Mouse (Mus musculus) embryo, embryonic 10 days (tissue): Measurements from ENCODE around the gene Krtap10-10.
"Not testable (repeated sequence)": the region's sequence is repeated elsewhere in the genome, so short reads cannot be mapped to it uniquely, and the experiment has no call there.

Source experiments
- DNase-seq: peaks from one replicate; pipeline ENCODE4 v3.0.0-alpha.2; 2015; ENCODE audit warnings: low spot score

Krtap10-10 gene

DNA sequence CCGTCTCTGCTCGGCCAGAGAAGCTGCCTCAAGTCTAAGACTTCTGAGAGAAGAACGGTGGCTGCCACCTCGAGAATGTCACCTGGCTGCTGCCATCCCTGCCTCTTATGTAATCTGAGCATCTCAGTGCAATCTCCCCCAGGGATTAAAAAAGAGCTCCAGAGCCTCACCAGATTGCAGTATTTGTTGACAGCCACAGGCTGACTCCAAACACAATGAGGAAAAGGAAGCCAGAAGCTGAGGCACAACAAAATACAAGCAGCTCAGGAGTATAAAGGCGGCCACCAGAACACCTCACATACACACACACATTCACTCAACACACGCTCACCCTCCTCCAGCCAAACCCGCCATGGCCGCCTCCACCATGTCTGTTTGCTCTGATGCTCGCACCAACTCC is at the start of gene Krtap10-10:
Krtap10-10 (plus strand) TSS at position 301 of the 400 bp plus-strand sequence.
- DNase-seq, result no peak

DNA sequence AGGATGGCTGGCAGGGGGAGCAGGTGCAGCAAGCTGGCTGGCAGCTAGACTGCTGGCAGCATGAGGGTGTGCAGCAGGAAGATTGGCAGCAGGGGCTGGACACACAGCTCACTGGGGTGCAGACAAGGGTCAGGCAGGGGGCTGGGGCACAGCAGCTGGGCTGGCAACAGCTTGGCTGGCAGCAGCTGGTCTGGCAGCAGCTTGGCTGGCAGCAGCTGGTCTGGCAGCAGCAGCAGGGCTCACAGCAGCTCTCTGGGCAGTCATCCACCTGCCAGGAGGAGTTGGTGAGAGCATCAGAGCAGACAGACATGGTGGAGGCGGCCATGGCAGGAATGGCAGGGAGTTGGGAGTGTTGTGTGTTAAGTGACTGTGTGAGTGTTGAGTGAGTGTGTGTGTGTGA is 47.9 kb upstream of the Krtap10-10 start, which contains the start of gene Gm7137:
Gm7137 (minus strand) TSS at position 325 of the 400 bp plus-strand sequence.
- not testable (repeated sequence) for DNase-seq

DNA sequence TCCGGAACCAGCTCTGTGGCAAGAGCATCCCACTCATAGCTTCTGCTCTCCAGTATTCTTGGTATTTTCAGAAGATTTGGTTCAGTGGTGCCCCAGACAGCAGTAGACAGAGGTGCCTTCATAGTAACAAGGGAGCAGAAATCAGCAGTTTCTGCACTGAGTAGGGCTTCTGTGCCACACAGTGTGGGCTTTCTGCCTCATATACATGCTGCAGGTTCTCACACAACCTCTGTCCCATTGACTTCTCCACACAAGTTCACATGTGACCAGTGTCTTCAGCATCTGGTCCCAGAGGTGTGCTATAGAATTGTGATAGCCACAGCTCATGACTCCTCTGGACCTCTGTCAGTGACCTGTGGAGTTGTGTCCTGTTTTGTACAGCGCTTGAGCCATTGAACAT is 47.1 kb upstream of the Krtap10-10 start:
- DNase-seq, result no peak

DNA sequence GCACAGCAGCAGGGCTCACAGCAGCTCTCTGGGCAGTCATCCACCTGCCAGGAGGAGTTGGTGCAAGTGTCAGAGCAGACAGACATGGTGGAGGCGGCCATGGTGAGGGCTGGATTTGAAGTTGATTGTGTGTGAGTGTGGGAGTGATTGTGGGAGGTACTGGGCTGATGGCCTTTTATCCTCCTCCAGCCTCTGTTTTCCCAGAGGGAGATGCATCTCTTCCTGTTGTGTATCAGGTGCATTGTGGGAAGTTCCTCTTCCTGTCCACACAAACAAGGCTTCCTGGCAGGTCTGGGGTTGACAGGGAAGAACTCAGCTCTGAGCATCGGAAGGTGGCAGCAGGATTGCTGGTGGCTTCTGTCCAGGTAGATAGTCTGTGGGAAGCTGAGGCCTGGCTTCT is 40.8 kb upstream of the Krtap10-10 start, which contains the start of gene Gm9639:
Gm9639 (minus strand) TSS at position 101 of the 400 bp plus-strand sequence.
- DNase-seq, result no peak

DNA sequence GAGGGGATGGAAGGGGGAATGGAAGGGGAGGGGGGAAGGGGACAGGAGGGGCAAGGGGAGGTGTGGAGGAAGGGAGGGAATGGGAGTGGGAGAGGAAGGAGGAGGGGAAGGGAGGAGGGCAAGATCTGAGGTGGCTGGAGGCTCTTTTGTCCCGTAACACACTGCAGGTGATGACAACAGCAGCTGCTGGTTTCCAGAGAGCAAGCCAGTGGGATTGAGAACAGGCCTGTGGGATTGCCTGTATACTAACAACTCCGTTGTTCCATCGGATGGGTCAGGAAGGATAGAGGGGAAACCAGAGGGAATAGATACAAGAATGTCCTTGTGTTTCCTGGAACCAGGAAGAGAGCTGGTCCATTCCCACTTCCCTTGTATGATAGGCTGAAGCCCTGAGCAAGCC is 38.1 kb upstream of the Krtap10-10 start:
- no peak for DNase-seq

DNA sequence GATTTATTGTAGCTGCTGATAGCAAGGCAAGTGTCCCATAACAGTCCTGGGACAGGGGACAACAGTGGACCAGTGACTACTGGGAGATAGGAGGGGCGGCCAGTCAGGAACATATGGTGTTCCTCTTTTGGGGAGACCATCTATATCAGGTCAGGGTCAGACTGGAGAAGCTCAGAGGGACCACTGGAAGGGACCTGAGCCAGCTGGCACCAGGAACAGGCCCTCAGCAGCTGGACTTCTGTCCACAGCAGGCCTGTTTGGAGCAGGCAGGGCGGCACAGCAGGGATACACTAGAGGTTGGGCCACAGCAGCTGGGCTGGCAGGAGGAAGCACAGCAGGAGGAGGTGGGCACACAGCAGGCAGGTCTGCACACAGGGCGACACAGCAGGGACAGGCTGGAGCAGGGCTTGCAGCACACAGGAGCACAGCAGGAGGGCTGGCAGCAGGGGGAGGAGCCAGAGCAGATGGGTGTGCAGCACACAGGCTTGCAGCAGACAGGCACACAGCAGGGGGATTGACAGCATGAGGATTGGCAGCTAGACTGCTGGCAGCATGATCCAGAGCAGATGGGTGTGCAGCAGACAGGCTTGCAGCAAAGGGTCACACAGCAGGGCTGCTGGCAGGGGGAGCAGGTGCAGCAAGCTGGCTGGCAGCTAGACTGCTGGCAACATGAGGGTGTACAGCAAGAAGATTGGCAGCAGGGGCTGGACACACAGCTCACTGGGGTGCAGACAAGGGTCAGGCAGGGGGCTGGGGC is 37.4 kb upstream of the Krtap10-10 start:
- DNase-seq, result not testable (repeated sequence)

DNA sequence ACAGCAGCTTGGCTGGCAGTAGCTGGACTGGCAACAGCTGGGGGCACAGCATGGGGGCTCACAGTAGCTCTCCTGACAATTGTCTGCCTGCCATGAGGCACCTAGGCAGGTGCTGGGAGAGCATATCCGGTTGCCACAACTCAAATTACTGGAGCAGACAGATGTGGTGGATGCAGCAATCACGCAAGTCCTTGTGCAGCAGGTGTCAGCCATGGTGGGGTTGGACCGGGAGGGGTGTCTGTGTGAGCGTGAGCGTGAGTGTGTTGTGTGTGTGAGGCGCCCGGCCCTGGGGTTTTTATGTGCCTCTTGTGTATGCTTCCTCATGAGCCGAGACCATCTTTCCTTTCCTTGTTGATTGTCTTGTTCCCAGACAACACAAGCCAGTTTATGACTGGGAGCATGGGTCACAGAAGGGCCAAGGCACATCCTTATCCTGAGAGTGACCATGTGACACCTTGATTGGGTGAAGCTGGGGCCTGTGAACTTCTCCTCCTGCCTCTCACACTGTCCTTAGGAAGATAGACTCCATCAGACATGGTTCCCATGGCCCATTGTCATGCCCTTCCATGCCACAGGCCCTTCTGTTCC is 36.7 kb upstream of the Krtap10-10 start, which contains the start of gene Gm19668:
Gm19668 (minus strand) TSS at position 213 of the 588 bp plus-strand sequence.
- no peak for DNase-seq

DNA sequence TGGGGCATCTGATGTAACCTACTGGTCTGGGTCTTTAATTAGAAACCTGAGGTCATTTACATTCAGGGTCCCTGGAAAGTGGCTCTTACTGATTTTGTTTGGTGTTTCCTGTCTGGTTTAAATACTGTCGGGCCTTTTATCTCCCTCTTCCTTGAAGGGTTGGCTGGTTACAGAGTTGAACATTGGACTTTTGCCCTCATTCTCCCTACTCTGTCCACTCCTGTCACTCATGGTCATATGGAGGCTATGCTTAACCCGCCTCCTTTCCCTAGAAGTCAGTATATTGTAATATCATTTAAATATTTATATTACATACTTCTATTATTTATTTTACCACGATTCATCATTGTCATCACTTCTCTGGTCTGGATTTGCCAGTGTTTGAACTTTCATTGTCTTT is 31.7 kb upstream of the Krtap10-10 start:
- no peak for DNase-seq

DNA sequence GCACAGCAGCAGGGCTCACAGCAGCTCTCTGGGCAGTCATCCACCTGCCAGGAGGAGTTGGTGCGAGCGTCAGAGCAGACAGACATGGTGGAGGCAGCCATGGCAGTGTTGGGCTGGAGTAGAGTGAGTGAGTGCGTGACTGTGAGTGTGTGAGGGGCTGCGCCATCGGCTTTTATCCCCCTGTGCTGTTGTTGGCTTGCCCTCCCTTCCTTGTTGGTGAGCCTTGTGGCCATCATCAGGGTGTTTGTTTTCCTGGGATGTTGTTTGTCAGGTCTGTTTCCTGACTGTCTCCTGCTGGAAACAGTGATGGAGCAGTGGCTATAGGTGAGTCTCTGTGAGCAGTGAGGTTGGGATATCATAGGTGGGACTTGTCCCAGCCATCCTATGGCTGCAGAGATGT is 24.0 kb upstream of the Krtap10-10 start, which contains the start of gene Gm9507:
Gm9507 (minus strand) TSS at position 101 of the 400 bp plus-strand sequence.
- DNase-seq, result no peak

DNA sequence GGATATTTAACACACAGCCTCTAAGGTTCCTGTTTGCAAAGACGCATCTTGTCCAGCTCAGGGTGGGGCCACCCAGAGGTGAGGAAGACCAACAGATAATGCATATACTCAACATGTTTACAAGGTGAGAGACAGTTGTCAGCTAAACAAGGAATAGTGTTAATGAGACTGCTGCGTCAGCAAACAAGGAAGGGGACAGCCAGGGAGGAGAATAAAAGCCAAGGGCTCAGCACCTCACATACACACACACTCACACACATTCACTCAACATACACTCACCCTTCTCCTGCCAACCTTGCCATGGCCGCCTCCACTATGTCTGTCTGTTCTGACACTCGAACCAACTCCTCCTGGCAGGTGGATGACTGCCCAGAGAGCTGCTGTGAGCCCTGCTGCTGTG is 21.4 kb upstream of the Krtap10-10 start, which contains the start of gene Gm2696:
Gm2696 (plus strand) TSS at position 301 of the 400 bp plus-strand sequence.
- DNase-seq, result no peak

DNA sequence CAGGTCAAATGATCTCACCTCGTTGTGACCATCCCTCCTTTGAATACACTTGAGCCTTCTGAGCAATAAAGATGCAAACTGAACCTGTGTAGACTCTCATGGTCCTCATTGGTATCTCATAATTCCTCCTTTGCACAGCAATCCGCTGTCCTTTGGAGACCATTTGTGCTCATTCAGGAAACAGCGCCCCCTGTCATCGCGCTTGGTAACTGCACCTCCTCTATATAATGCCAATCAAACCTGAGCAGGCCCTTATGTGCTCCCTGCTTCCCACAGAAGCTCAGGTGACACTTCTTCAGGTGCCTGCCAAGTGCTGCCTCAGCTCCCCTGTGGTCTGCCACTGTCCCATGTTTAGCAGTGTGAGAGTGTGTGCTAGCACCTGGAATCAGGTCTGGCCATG is 20.2 kb upstream of the Krtap10-10 start:
- DNase-seq, result peak; percentile 51

DNA sequence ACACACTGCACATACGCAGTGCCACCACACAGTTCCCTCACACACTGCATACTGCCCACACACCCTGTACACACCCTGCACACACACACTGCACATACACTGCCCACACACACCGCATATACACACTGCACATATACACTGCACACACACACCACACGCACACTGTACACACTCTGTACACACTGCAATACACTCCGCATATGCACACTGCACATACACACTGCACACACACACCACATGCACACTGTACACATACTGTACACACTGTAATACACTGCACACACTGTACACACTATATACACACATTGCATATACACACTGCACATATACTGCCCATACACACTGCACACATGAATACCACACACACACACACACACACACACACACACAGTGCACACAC is 17.2 kb upstream of the Krtap10-10 start:
- no peak for DNase-seq

DNA sequence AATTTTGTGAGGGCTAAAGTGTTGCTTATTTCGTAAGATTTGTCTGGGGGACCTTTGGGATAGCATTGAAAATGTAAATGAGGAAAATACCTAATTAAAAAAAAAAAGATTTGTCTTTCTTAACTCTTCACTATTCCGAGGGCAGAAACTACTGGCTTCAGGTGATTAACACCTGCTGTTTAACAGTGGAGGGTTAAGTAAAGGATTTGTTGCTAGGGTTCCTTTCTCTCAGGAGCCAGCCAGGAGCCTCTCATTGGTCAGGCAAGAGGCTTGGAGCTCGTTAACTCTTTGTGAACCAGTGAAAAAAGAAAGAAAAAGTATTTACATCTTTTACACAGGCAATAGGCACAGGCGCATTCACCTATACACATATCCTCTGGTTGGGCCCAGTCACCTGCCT is 16.5 kb upstream of the Krtap10-10 start:
- DNase-seq, result no peak

DNA sequence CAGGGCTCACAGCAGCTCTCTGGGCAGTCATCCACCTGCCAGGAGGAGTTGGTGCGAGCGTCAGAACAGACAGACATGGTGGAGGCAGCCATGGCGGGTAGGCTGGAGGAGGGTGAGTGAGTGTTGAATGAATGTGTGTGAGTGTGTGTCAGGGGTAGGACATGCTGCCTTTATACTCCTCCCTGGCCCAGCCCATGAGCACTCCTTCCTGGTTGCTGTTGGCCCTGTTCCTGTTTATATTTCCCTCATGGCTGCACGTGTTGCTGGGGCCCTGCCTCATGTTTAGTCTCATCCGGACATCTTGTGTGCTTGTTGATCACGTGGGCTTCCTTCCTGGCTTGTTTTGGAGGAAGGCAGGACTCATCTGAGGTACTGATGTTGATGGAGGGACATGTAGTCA is 8.8 kb upstream of the Krtap10-10 start, which contains the start of gene Krtap10-4:
Krtap10-4 (minus strand) TSS at position 145 of the 400 bp plus-strand sequence.
- DNase-seq, result no peak

DNA sequence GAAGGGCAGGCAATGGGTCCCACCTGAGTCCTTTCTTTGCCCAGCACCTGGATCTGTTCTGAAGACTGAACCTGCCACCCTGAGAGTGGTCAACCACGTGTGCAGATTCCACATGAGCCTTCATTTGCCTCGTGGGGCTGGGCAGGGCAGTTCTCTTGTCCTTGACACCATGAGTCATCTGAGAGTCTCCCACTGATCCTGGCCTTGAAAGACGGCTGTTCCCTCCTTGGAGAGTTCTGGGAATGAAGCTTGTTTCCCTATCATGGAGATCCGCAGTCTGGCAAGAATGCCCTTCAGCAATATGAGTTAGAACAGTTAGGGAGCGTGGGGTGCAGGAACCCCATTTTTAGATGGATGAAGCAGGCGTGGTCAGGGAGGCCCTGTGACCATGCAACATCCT is 3.3 kb downstream of the Krtap10-10 start:
- DNase-seq, result no peak

DNA sequence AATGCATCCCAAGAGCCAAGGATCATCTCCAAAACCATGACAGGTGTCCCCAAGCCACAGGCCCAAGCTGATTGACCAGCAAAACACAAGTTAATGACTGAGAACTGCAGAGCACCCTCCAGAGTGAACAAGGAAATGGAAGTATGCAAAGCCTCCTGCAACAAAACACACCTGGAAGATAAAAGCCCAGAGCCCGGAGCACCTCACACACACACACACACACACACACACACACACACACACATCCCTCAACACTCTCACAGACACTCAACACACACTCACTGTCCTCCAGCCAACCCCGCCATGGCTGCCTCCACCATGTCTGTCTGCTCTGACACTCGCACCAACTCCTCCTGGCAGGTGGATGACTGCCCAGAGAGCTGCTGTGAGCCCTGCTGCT is 10.8 kb downstream of the Krtap10-10 start, which contains the start of gene Gm36176:
Gm36176 (plus strand) TSS at position 301 of the 400 bp plus-strand sequence.
- no peak for DNase-seq

DNA sequence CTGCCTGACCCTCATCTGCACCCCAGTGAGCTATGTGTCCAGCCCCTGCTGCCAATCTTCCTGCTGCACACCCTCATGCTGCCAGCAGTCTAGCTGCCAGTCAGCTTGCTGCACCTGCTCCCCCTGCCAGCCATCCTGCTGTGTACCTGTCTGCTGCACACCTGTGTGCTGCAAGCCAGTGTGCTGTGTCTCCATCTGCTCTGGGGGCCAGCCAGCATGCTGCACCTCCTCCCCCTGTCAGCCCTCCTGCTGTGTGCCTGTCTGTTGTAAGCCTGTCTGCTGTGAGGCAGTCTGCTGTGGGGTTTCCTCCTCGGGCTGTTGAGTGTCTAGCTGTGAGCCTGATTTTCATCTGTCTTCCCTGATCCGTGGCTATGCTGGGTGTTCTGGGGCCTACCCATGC is 11.2 kb downstream of the Krtap10-10 start:
- no peak for DNase-seq

DNA sequence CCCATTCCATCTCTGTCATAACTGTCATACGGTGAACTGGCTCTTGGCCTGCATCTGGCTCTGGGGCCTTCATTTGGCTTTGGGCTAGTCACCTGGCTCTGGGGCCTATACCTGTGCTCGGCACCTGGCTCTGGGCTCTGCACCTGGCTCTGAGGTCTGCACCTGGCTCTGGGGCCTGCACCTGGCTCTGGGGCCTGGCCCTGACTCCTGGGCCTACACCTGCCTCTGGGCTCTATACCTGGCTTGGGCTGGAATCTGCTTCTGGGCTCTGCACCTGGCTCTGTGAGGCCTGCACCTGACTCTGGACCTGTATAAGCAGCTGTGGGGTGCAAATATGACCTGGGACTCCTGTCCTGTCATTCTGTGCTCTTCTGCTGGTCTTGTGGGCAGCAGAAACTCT is 11.8 kb downstream of the Krtap10-10 start:
- DNase-seq, result no peak

DNA sequence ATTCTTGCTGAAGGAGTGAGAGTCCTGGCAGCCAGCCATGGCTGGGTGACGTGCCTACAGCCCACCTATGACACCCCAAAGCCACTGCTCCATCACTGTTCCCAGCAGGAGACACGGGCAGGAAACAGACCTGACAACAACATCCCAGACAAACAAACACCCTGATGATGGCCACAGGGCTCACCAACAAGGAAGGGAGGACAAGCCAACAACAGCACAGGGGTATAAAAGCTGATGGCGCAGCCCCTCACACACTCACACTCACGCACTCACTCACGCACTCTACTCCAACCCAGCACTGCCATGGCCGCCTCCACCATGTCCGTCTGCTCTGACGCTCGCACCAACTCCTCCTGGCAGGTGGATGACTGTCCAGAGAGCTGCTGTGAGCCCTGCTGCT is 16.8 kb downstream of the Krtap10-10 start, which contains the start of gene Gm10318:
Gm10318 (plus strand) TSS at position 301 of the 400 bp plus-strand sequence.
- no peak for DNase-seq

DNA sequence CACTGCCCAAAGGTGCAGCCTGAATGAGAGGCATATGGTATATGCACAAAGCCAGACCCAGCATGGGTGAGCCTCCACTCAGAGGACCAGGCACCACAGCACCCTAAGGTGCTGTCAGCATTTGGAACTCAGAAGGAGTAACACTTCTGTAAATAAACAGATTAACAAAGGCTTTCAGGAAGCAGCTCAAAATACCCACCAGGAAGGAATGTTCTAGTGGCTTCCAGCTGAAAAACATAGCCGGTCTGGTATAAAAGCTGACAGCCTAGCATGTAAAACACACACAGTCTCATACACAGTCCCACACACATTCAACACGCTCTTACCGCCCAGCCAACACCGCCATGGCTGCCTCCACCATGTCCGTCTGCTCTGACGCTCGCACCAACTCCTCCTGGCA is 25.9 kb downstream of the Krtap10-10 start, which contains the start of gene Gm3285:
Gm3285 (plus strand) TSS at position 301 of the 400 bp plus-strand sequence.
- no peak for DNase-seq

DNA sequence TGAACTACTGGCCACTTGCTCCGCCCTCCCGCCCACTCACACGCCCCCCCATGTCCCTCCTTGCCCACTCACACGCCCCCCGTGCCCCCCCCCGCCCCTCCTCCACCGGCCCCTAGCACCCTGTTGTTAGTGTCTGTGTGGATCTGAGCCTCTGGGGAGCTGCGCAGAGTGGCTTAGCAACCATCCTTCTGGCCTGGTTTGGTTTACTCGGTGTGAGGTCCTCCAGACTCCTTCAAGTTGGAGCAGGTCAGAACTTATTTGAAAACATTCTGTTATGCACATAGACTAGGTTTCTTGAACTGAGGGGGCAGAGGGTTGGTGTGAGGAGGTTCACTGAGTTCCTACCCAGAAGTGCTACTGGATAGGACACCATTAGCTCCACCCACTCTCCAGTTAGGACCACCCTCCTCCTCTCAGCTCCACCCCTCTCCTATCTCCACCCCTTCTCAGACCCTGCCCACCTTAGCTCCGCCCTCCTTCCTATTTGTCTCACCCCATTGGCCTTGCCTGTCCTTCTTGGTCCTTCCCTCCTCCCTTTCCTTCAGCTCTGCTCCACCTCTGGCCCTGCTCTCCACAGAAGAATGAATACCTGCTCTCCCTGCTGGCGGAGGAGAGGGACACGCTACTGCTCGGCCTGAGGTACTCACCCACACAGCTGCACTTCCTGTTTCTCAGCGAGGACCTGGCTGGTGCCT is 28.5 kb downstream of the Krtap10-10 start:
- peak; percentile 80 for DNase-seq

DNA sequence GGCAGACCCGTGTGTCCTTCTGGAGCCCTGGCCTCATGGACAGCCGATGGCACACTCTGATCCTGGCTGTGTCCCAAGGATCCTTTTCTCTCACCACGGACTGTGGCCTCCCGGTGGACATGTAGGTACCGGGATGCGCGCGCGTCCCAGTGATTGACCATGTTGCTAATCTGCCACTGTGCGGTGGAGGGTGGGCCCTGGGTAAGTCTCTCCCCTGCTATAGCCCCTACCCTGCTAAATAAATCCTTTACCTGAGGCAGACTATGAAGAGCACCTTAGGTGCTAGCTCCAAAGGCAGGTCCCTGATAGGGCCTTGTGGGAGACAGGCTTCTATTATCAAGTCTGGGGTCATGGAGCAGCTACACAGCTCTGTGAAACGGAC is 29.0 kb downstream of the Krtap10-10 start:
- DNase-seq, result no peak
